In genomic region chr2:128078859-128079258, GRCm38 (mm10) we compare ENCODE assay signal across 9 mouse cellular contexts. TPM values are rescaled to one million over a fixed set of nuclear protein-coding genes. Genes with fewer than 3 reads are reported as not detected.
A peak's percentile ranks its signal among the peaks of the same experiment; 100 is the strongest.
DNase-seq lines count a peak whose midpoint lies in the region; ATAC-seq and TF ChIP-seq lines count a peak whose summit lies in the region.
"Had no signal": no experiment of that assay in that cellular context is flagged by ENCODE, and none has a peak within 500 bp of the region (broad histone marks: within the 10 kb centered on the region; RNA-seq: fewer than 3 reads in every experiment).

No protein-coding gene starts in this region.

- no peaks in the 10 kb centered on the region for H3K36me3 ChIP-seq in intestine, postnatal 0 days (ENCODE audit: control insufficient read depth, insufficient read depth)
- H3K36me3 ChIP-seq in intestine, embryonic 16.5 days (ENCODE audit: control insufficient read depth, insufficient read depth, low read length): no peaks in the 10 kb centered on the region
- H3K36me3 ChIP-seq in embryonic facial prominence, embryonic 12.5 days: no peaks in the 10 kb centered on the region
- H3K36me3 ChIP-seq: midbrain, embryonic 12.5 days had no signal

- TF ChIP-seq CTCF in intestine, postnatal 0 days (IDR thresholded peaks at IDR 0.05; ENCODE audit: low read depth): peak; percentile 75

- no peak overlapping the region for H3K4me3 ChIP-seq in intestine, postnatal 0 days (ENCODE audit: low read depth, low read length)
- H3K4me3 ChIP-seq in intestine, embryonic 16.5 days (ENCODE audit: low read length): no peak overlapping the region
- no peak overlapping the region for H3K4me3 ChIP-seq in embryonic facial prominence, embryonic 12.5 days
- H3K4me3 ChIP-seq: midbrain, embryonic 12.5 days had no signal

- no peaks in the 10 kb centered on the region for H3K27me3 ChIP-seq in intestine, postnatal 0 days (replicated peaks; ENCODE audit: control insufficient read depth, insufficient read depth, low read length)
- no peaks in the 10 kb centered on the region for H3K27me3 ChIP-seq in intestine, embryonic 16.5 days (replicated peaks; ENCODE audit: control insufficient read depth, insufficient read depth, low read length)
- no peaks in the 10 kb centered on the region for H3K27me3 ChIP-seq in embryonic facial prominence, embryonic 12.5 days
- H3K27me3 ChIP-seq: midbrain, embryonic 12.5 days had no signal

- H3K27ac ChIP-seq in intestine, postnatal 0 days (ENCODE audit: low read depth, low read length): no peak overlapping the region
- no peak overlapping the region for H3K27ac ChIP-seq in intestine, embryonic 16.5 days (ENCODE audit: low read length)
- no peak overlapping the region for H3K27ac ChIP-seq in embryonic facial prominence, embryonic 12.5 days
- H3K27ac ChIP-seq: midbrain, embryonic 12.5 days had no signal

- H3K9ac ChIP-seq in intestine, postnatal 0 days (ENCODE audit: low read depth, low read length): no peak overlapping the region
- H3K9ac ChIP-seq in intestine, embryonic 16.5 days (ENCODE audit: low read depth, low read length): no peak overlapping the region
- H3K9ac ChIP-seq in embryonic facial prominence, embryonic 12.5 days: no peak overlapping the region
- H3K9ac ChIP-seq: midbrain, embryonic 12.5 days had no signal

- DNase-seq in NIH3T3 (ENCODE audit: low read depth): peak; percentile 50
- DNase-seq in kidney, postnatal 4 days: peak; percentile 66 to 76
- DNase-seq in thymus, adult 18-20 months: peak; percentile 40 to 42
- no peak for DNase-seq in layer of hippocampus, adult 18-20 months (ENCODE audit: low spot score in 2 of 2)

- 44% methylated on average over 5 of the region's 5 CpGs for WGBS in intestine, postnatal 0 days
- 42% methylated on average over 5 of the region's 5 CpGs for WGBS in intestine, embryonic 16.5 days
- 36% methylated on average over 5 of the region's 5 CpGs for WGBS in embryonic facial prominence, embryonic 12.5 days

- no peak for ATAC-seq in intestine, postnatal 0 days
- ATAC-seq in intestine, embryonic 16.5 days: no peak
- ATAC-seq in embryonic facial prominence, embryonic 12.5 days (ENCODE audit: insufficient number of reproducible peaks, insufficient read depth, low FRiP score, low TSS enrichment): 0 out of 2 replicates have a peak, but pooled peaks have one; percentile 22
- ATAC-seq in megakaryocyte, adult 5-6 weeks (ENCODE audit: poor library complexity, severe bottlenecking): no peak

- H3K4me1 ChIP-seq in intestine, postnatal 0 days (replicated peaks; ENCODE audit: control insufficient read depth, insufficient read depth, low read length): no peaks in the 10 kb centered on the region
- H3K4me1 ChIP-seq in intestine, embryonic 16.5 days (ENCODE audit: control insufficient read depth, insufficient read depth, low read length): 0 out of 2 replicates have a peak, but pooled peaks cover under 1% of the 10 kb centered on the region
- peaks cover 5% of the 10 kb centered on the region for H3K4me1 ChIP-seq in embryonic facial prominence, embryonic 12.5 days
- H3K4me1 ChIP-seq: midbrain, embryonic 12.5 days had no signal

- H3K4me2 ChIP-seq in intestine, postnatal 0 days (replicated peaks; ENCODE audit: low read depth): no peak overlapping the region
- H3K4me2 ChIP-seq in intestine, embryonic 16.5 days (ENCODE audit: low read depth, low read length): no peak overlapping the region
- H3K4me2 ChIP-seq in embryonic facial prominence, embryonic 12.5 days (replicated peaks): no peak overlapping the region
- H3K4me2 ChIP-seq: midbrain, embryonic 12.5 days had no signal

- H3K9me3 ChIP-seq in intestine, postnatal 0 days (ENCODE audit: control insufficient read depth): no peaks in the 10 kb centered on the region
- H3K9me3 ChIP-seq in intestine, embryonic 16.5 days (ENCODE audit: control insufficient read depth, low read length): no peaks in the 10 kb centered on the region
- no peaks in the 10 kb centered on the region for H3K9me3 ChIP-seq in embryonic facial prominence, embryonic 12.5 days
- H3K9me3 ChIP-seq: midbrain, embryonic 12.5 days had no signal

RNA-seq across cellular contexts. Expression of gene Bcl2l11, which starts 47.0 kb away (rescaled TPM):
- 7.3 and 7.5 TPM in 2 replicates for polyA plus RNA-seq in intestine, postnatal 0 days (2015; fragmentation: Nextera tagmentation; extraction: Ambion mirVana)
- 10.0 and 10.6 TPM in 2 replicates for polyA plus RNA-seq in intestine, embryonic 16.5 days (2015; fragmentation: Nextera tagmentation; extraction: Ambion mirVana)
- 30.3 and 33.7 TPM in 2 replicates for polyA plus RNA-seq in embryonic facial prominence, embryonic 12.5 days (2016; fragmentation: Nextera tagmentation; extraction: Ambion mirVana)
- total RNA-seq in megakaryocyte, adult 5-6 weeks (2015): 16.8 and 21.2 TPM in 2 replicates
- total RNA-seq in megakaryocyte, adult 5-6 weeks (2017): 15.1 and 20.4 TPM in 2 replicates
- 1 to 10 TPM; 6.1 to 7.0 TPM for total RNA-seq in layer of hippocampus, adult 18-20 months (2021)

Comparison
In these comparisons a context has a peak if more than half of its experiments do, and no peak if none do; other contexts are left out.
1. DNase-seq: peak in NIH3T3 (single experiment), kidney, postnatal 4 days (2 of 2) and thymus, adult 18-20 months (2 of 2); none in layer of hippocampus, adult 18-20 months (0 of 2).